Mouse (Mus musculus) midbrain, embryonic 14.5 days (tissue): ENCODE data around the gene Efcab9. TPM values are rescaled to one million over a fixed set of nuclear protein-coding genes. Genes with fewer than 3 reads are reported as not detected.
A peak's percentile ranks its signal among the peaks of the same experiment; 100 is the strongest.

ENCODE experiments used
- ATAC-seq: fragments of 200-750 bp; cut with Nextera tagmentation; 2 replicates; pipeline ENCODE4 v1.8.0; 2017; ENCODE audit warnings: moderate number of reproducible peaks, moderate library complexity; ENCODE audit not compliant: low FRiP score, low TSS enrichment
- DNase-seq: peaks from one replicate; pipeline ENCODE4 v3.0.0-alpha.2; 2015
- H3K27ac ChIP-seq: fragments of 300-500 bp; sonication (generic); replicated peaks from 2 replicates; pipeline ENCODE4 v1.5.1; 2014; ENCODE audit warnings: mild to moderate bottlenecking, low read depth, low read length, moderate library complexity
- H3K27me3 ChIP-seq: fragments of 300-500 bp; sonication (generic); 2 replicates; pipeline ENCODE4 v1.6.1; 2014; ENCODE audit warnings: low read length, control low read depth, mixed read lengths; ENCODE audit not compliant: control insufficient read depth, insufficient read depth
- H3K36me3 ChIP-seq: fragments of 300-500 bp; sonication (generic); 2 replicates; pipeline ENCODE4 v1.6.1; 2014; ENCODE audit warnings: low read length, control low read depth; ENCODE audit not compliant: control insufficient read depth, insufficient read depth
- H3K4me1 ChIP-seq: fragments of 300-500 bp; sonication (generic); 2 replicates; pipeline ENCODE4 v1.6.1; 2014; ENCODE audit warnings: mild to moderate bottlenecking, antibody characterized with exemption, low read length, control low read depth; ENCODE audit not compliant: control insufficient read depth, insufficient read depth
- H3K4me2 ChIP-seq: fragments of 300-500 bp; sonication (generic); 2 replicates; pipeline ENCODE4 v1.6.1; 2014; ENCODE audit warnings: mild to moderate bottlenecking, low read length, moderate library complexity
- H3K4me3 ChIP-seq: fragments of 300-500 bp; sonication (generic); replicated peaks from 2 replicates; pipeline ENCODE4 v1.5.1; 2014; ENCODE audit warnings: low read depth, low read length
- H3K9ac ChIP-seq: fragments of 300-500 bp; sonication (generic); replicated peaks from 2 replicates; pipeline ENCODE4 v1.6.1; 2014; ENCODE audit warnings: mild to moderate bottlenecking, low read length, moderate library complexity
- H3K9me3 ChIP-seq: fragments of 300-500 bp; sonication (generic); 2 replicates; pipeline ENCODE4 v1.6.1; 2016; ENCODE audit warnings: low read length, control low read depth, mixed read lengths; ENCODE audit not compliant: control insufficient read depth
- WGBS: fragments of 180-500 bp; shearing (Covaris S2); extraction: QIAGEN DNeasy Blood & Tissue Kit; methylation state at CpG from one replicate; pipeline ENCODE4 v1.1.7; 2014; 5-methylcytosine and 5-hydroxymethylcytosine counted together
- polyA plus RNA-seq: library from polyadenylated mRNA; unstranded; fragments of >200 nt; fragmentation: Nextera tagmentation; extraction: Ambion mirVana; gene quantifications from 2 replicates; pipeline ENCODE4 v1.2.1, GENCODE M21; 2014

Gene Efcab9
- polyA plus RNA-seq, 1 experiment from 2014 or later, result not detected

DNA sequence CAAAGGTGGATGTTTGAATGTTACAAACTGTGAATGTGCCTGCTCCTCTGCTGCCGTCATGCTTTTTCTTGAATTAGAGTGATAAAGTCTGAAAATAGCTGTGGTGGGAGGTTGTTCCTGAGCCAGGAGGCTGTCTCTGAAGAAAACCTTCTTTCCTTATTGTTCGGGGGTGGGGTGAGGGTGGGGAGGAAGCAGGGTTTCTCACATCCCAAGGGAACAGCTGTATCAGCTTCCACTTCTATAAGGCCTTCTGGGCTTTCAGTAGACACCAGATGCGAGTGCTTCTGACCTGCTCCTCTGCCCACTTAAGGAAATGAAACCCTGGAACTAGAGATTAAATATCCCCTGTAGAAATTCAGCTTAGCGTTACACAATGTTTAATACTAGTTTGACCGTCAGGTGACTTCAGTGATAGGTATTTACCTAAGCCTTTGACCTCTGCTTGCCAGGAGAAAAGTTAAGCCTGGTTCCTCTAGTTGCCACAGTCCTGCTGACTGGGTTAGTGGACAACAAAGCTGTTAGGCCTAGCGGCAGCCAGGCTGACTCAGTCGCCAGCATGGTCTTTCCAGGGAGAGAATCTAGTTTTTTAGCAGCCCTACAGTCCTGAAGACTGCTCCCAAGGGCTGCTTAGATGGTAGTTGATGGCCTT is 26.7 kb downstream of the Efcab9 start:
- DNase-seq (no peak), ATAC-seq (no peak)
- H3K27me3 ChIP-seq, result no peaks in the 10 kb centered on the region
- no peaks in the 10 kb centered on the region for H3K4me1 ChIP-seq
- H3K4me3 ChIP-seq, result no peak overlapping the region
- no peaks in the 10 kb centered on the region for H3K9me3 ChIP-seq
- H3K27ac ChIP-seq, result no peak overlapping the region
- 89% methylated on average over 7 of the region's 7 CpGs for WGBS
- peaks cover 13% of the 10 kb centered on the region; the same call in 1 of the 2 replicates for H3K36me3 ChIP-seq
- no peak overlapping the region for H3K9ac ChIP-seq
- H3K4me2 ChIP-seq, result no peak overlapping the region

DNA sequence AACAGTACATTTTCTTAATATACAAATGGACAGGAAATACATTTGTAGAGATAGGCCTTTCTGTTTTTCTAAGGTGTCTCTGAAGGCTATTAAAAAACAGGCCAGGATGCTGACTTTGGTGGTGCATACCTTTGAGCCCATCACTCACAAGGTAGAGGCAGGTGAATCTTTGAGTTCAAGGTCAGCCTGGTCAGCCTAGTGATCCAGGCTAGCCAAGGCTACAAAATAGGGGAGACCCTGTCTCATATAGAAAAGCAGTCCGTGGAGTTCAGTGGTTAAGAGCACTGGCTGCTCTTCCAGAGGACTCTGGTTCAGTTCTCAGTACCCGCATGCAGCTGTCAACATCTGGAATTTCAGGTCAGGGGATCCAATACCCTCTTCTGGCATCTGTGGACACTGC is 28.2 kb downstream of the Efcab9 start:
- peaks cover 16% of the 10 kb centered on the region; the same call in 1 of the 2 replicates for H3K36me3 ChIP-seq
- no peak overlapping the region for H3K4me2 ChIP-seq
- no peak overlapping the region for H3K4me3 ChIP-seq
- H3K9ac ChIP-seq, result no peak overlapping the region
- no peak overlapping the region for H3K27ac ChIP-seq
- DNase-seq (no peak), ATAC-seq (no peak)
- 93% methylated on average over 2 of the region's 2 CpGs for WGBS
- no peaks in the 10 kb centered on the region for H3K9me3 ChIP-seq
- H3K27me3 ChIP-seq, result no peaks in the 10 kb centered on the region
- H3K4me1 ChIP-seq, result no peaks in the 10 kb centered on the region

DNA sequence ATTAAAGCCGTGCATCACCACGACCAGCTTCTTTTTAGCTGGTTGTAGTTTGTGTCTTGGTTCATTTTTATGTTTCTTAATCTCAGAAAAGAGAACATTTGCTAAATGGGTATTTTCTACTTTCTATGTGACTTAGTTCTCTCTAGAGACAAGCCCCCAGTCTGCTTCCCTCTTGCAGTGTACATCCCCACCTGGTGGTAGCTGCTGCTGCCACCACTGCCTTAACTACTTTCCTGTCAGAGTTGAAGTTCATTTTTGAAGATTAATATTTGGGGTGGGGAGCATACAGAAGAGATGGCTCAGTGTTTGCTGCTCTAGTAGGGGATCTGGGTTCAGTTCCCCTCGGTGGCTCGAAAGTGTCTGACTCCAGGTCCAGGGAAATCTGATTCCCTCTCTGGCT is 31.9 kb downstream of the Efcab9 start:
- H3K27ac ChIP-seq, result no peak overlapping the region
- peaks cover 16% of the 10 kb centered on the region; the same call in 1 of the 2 replicates for H3K36me3 ChIP-seq
- no peaks in the 10 kb centered on the region for H3K9me3 ChIP-seq
- no peak overlapping the region for H3K9ac ChIP-seq
- no peaks in the 10 kb centered on the region for H3K27me3 ChIP-seq
- DNase-seq (no peak), ATAC-seq (no peak)
- H3K4me3 ChIP-seq, result no peak overlapping the region
- H3K4me2 ChIP-seq, result no peak overlapping the region
- no peaks in the 10 kb centered on the region for H3K4me1 ChIP-seq
- 97% methylated on average over 4 of the region's 4 CpGs for WGBS

DNA sequence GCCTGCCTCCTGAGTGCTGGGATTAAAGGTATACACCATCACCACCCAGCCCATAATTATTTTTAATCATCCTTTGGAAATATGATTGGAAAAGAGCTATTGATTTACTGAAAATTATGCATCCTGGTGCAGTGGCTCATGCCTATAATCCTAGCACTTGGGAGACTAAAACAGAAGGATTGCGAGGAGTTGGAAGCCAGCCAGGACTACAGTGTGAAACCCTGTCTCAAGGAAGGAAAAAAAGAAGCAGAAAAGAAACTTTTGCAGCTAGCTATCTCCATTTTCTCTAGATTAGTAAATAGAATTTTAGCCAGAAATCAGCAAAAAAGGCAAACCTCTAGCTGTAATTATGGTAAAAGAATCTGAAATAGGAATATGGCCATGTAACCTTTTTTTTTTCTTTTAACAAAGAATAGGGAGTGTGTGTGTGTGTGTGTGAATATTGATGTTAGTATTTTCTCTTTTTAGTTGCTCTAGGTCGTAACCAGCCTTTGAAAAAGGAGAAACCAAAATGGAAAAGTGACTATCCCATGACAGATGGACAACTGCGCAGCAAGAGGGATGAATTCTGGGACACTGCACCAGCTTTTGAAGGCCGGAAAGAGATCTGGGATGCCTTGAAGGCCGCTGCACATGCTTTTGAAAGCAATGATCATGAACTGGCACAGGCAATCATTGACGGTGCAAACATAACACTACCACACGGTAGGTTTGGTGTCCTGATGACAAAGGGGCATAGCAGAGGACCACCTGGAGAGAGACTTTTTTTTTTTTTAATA is 32.9 kb downstream of the Efcab9 start:
- WGBS, result 83% methylated on average over 7 of the region's 7 CpGs
- ATAC-seq, result no peak
- no peak overlapping the region for H3K27ac ChIP-seq

DNA sequence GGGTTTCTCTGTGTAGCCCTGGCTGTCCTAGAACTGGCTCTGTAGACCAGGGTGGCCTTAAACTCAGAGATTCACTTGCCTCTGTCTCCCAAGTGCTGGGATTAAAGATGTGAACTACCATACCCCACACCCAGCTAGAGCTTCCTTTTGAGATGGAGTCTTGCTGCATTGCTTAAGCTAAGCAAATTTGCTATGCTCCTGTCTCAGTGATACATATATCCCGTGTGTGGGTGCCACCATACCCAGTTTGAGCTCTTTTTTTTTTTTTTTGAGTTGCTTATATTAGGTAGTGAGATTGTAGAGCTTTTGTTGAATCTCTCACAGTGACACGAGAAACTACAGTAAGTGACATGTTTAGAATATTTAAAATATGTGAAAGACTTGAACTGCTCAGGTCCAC is 36.6 kb downstream of the Efcab9 start:
- Histone ChIP-seq H3K4me1 (no peaks in the 10 kb centered on the region), H3K36me3 (0 out of 2 replicates have a peak, but pooled peaks cover 3% of the 10 kb centered on the region), H3K9ac (no peak overlapping the region), H3K4me3 (no peak overlapping the region), H3K27ac (no peak overlapping the region), H3K9me3 (no peaks in the 10 kb centered on the region), H3K27me3 (no peaks in the 10 kb centered on the region), H3K4me2 (no peak overlapping the region)
- WGBS, result 87% methylated on average over 2 of the region's 2 CpGs
- ATAC-seq (no peak), DNase-seq (no peak)

More for the DNA sequence above, 32.9 kb downstream of the Efcab9 start:
- no peak overlapping the region for H3K4me2 ChIP-seq
- peak; percentile 64 for DNase-seq
- no peaks in the 10 kb centered on the region for H3K9me3 ChIP-seq
- H3K4me1 ChIP-seq, result no peaks in the 10 kb centered on the region
- no peaks in the 10 kb centered on the region for H3K27me3 ChIP-seq
- no peak overlapping the region for H3K4me3 ChIP-seq
- H3K9ac ChIP-seq, result no peak overlapping the region
- peaks cover 15% of the 10 kb centered on the region; the same call in 1 of the 2 replicates for H3K36me3 ChIP-seq

DNA sequence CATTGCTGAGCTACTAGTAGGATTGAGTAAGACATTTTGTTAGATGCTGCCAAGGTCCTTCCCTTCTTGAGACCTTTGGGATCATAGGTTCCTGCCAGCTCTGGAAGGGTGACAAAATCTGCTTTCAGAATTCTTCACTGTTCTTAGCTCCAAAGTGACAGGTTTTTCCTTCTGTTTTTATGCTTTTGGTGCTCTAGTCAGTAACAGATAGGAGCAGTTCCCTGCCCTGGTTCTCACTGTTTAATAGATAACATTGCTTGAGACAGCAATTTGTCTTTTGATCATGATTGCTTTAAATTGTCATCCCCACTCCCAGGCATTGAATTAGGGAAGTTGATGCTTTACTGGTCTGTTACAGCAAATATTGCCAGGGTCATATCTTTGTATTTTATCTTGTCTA is 38.6 kb downstream of the Efcab9 start:
- no peak overlapping the region for H3K4me3 ChIP-seq
- no peaks in the 10 kb centered on the region for H3K27me3 ChIP-seq
- no peaks in the 10 kb centered on the region for H3K4me1 ChIP-seq
- no peaks in the 10 kb centered on the region for H3K9me3 ChIP-seq
- H3K36me3 ChIP-seq, result no peaks in the 10 kb centered on the region
- H3K27ac ChIP-seq, result no peak overlapping the region
- no peak for ATAC-seq
- no peak overlapping the region for H3K4me2 ChIP-seq
- H3K9ac ChIP-seq, result no peak overlapping the region
- DNase-seq, result no peak

DNA sequence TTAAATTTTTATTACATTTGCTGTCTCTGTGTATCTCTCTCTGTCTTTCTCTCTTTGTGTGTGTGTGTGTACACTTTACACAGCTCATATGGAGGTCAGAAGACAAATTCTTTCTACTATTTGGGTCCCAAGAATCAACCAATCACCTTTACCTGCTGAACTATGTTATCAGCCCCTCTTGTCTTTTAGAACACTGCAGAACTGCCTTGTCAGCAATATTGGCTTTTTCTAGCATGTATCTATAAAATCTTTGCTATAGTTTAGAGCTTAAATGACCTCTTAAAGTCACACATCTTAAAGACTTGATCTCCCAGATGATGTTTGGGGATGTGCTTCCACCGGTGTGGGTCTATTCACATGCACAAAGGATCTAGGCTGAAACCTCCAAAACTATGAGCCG is 40.8 kb downstream of the Efcab9 start:
- Histone ChIP-seq H3K27me3 (no peaks in the 10 kb centered on the region), H3K27ac (no peak overlapping the region), H3K4me1 (no peaks in the 10 kb centered on the region), H3K4me2 (no peak overlapping the region), H3K9me3 (no peaks in the 10 kb centered on the region), H3K36me3 (no peaks in the 10 kb centered on the region), H3K9ac (no peak overlapping the region), H3K4me3 (no peak overlapping the region)
- 100% methylated on average over 2 of the region's 2 CpGs for WGBS
- DNase-seq (no peak), ATAC-seq (no peak)

DNA sequence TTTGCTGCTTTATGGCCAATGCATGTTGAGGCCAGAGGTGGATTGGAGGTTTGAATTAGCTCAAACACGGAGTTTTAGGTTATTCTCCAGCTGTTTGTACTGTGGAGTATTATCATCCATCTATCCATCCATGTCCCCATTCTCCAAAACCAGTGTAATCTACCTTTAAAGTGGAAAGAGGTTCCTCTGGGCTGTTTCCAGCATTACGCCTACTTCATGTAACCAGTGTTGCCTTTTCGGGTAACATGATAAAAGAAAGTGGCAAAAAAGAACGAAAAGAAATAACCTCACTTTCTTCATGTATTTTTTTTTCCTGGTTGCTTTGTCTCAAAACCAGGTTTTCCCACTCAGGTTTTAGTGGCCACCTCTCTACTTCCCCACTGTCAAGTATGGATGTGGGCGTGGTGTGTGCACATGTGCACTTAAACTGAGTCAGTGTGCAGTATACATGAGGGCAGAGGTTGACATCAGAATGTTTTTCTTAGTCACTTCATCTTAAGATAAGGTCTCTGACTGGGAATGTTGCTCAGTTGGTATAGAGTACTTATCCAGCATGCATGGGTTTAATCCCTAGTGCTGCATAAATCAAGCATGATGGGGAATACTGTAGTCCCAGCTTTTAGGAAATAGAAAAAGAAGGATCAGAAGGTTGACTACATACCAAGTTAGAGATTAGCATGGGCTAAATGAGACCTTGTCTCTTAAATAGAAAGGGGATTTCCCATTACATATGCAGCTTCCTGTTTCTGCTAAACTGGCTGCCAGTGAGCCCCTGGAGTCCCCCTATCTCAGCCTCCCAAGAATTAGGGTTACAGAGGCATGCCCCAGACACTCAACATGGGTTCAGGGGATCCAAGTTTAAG is 42.8 kb downstream of the Efcab9 start:
- H3K9me3 ChIP-seq, result no peaks in the 10 kb centered on the region
- no peak overlapping the region for H3K9ac ChIP-seq
- H3K27me3 ChIP-seq, result no peaks in the 10 kb centered on the region
- no peak overlapping the region for H3K4me3 ChIP-seq
- H3K27ac ChIP-seq, result no peak overlapping the region
- no peak overlapping the region for H3K4me2 ChIP-seq
- no peaks in the 10 kb centered on the region for H3K36me3 ChIP-seq
- no peak for ATAC-seq
- 93% methylated on average over 5 of the region's 5 CpGs for WGBS
- DNase-seq, result no peak
- no peaks in the 10 kb centered on the region for H3K4me1 ChIP-seq
